Mouse (Mus musculus): ENCODE measurements at regions not wholly inside any gene's neighbourhood (a gene's known extent, or its start where the extent isn't known, plus 50 kb on each side); places are given as distances from the start of the nearest gene placed in this dataset.
"Not testable (repeated sequence)": the region's sequence is repeated elsewhere in the genome, so short reads cannot be mapped to it uniquely, and the experiment has no call there.

DNA sequence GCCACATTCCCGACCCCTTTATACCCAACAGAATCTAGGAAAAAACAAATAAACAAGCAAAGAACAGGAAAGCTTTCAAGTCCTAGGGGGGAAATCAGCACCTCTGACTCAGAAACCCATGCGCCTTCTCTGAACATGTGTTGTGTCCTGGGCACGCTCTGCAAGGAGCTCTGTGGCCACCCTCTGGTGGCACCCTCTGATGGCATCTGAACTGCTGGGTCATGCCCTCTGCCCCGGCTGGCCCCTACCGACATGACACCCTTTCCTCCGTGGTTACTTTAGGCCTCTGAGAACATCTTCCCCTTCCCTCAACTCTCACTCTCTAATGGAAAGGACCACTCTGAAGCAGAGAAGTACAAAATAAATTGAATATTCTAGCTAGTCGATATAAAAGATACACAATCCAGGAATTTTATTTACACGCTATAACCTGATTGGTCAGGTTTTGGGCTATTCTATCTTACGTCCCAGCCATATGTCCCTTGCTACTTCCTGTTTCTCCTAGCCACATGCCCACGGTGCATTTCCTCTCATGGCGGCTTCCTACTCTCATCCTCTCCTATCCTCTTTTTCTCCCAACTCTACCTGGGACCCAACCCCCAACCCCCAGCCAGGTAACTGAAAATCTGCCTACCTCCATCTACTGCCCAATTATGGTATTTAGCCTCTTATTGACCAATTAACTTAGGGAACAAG, 248.5 kb downstream of the Setd4 start:
- ATAC-seq (replicated peaks; ENCODE audit: poor library complexity), result peak; percentile 52; the same call in 1 of the 2 replicates

DNA sequence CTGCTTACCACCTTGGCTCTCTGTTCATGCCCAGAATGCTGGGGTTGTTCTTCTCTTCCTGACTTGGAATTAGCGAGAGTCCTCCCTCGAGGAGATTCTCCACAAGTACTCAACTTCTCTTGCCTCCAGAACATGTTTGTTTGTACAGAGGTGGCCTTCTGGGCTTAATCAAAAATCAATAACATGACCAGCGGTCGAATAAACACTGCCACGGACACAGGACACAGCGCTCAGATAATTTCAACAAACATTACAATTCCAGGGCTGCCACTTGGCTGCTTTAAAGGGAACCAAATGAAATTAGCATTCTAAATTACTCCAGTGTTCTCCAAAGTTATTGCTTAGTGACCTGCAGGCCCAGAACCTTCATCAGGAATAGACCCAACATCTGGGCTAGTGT, 249.9 kb downstream of the Setd4 start:
- ATAC-seq (replicated peaks; ENCODE audit: poor library complexity), result no peak

GRCm38 (mm10) chr16:93344555-93344954, 259.3 kb downstream of the Setd4 start:
- peak; percentile 85 for ATAC-seq (replicated peaks; ENCODE audit: poor library complexity)

DNA sequence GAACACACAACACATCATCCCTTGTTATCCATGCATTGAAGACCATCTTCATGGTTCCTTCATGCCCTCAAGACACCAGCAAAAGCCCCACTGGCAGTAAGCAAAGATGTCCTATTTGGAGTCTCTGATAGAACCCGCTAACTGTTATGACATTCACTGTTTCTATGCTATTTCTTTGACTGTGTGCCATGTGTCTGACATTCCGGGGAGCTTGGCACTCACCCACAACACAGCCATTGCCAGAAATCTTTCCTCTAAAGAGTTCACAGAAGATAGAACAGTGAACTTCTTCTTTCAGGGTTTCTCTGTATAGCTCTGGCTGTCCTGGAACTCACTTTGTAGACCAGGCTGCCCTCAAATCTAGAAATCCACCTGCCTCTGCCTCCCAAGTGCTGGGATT, 261.2 kb downstream of the Setd4 start:
- no peak for ATAC-seq (replicated peaks; ENCODE audit: poor library complexity)

- ATAC-seq (replicated peaks; ENCODE audit: poor library complexity), result no peak
Measured at GRCm38 (mm10) chr16:93341791-93342190, 262.1 kb downstream of the Setd4 start.

- no peak for ATAC-seq (replicated peaks; ENCODE audit: poor library complexity)
Measured at GRCm38 (mm10) chr16:93338806-93339205, 265.1 kb downstream of the Setd4 start.

DNA sequence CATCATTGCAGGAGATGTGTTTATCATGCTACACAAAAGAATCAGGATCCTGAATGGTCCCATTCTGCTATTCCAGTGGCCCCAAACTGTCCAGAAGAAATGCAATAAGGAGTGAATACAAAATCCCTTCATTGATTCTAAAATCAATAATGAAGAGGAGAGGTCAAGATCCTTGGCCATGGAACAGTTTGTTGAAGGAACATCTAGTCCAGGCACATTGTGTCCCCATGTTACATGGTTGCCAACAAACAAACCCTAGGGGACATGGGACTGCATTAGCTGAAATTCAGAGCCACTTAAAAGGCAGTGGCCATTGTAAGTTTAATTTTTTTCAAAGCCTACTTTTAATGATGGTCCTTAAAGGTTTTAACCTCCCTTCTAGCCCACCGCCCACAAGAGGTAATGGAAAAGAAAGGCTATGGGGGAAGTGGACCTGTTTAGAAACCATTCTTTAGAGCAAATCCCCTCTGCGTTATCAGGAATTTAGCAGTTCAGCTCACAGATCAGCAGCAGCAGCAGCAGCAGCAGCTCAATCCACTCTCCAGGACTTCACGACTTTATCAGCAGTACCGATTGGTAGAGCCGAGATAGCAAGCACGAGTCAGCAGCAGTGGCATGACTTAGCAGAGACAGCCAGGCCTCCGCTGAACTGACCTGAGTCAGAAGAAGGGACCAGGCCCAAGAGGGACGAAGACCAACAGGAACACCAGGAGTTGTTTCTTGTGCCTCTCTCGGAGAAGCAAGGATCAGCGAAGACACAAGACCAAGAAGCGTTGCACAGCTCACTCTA, 268.3 kb downstream of the Setd4 start:
- 0 out of 2 replicates have a peak, but pooled peaks have one; percentile 26 for ATAC-seq (replicated peaks; ENCODE audit: poor library complexity)

DNA sequence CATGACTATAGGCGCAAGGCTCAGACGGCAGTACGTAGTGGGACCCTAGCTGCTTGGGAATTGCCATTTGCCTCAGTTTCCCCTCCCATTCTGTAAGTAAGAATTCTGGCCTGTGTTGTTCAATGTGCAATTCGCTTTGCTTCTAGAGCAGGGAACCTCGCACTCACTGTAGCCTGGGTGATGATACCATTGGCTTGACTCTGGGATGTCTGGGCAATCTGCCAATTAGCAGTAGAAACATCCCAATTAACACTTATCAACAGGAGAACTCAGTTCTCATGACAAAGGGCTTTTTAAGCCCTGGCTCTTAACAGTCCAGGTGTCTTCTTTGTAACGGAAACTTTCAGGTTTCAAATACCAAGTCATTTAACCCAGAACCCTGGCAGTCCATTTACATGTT, 270.2 kb downstream of the Setd4 start:
- no peak for ATAC-seq (replicated peaks; ENCODE audit: poor library complexity)

- ATAC-seq (replicated peaks; ENCODE audit: poor library complexity), result no peak
Measured at GRCm38 (mm10) chr16:93328680-93329395, 275.0 kb downstream of the Setd4 start.

DNA sequence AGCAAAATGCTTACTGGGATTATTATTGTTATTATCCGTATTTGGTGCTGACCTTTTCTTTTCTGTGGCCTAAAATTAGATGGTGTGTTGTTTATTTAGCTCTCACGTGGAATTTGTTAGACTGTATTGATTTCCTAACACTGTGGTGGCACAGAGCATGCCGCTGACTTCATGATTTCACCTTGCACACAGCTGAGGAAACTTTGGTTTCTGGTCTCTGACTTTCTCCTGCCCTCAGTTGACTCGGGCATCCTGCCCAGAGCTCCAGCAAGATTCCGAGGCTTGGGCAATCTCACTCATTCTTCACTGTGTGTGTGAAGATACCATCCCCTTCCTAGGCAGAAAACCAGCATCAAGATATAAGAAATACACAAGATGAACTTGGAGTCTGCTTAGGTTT, 279.0 kb downstream of the Setd4 start:
- ATAC-seq (replicated peaks; ENCODE audit: poor library complexity), result no peak

DNA sequence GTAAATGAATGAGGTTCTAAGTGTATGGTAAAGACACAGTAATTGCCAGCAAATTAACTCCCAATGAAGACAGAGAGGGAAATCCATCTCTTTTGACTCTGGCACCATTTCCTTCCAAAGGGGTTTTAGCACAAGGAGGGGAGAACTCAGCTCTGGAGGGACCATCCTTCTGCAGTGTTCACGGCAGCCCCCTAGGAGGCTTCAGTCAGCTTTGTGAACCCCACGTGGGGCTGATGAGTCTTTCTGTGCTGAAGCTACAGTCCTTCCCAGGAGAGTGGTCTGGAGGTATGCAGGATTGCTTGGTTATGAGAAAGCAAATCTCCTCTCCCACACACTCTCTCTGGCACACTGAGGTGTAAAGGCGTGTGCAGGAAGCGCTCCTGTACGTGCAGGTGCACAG, 280.7 kb downstream of the Setd4 start:
- no peak for ATAC-seq (replicated peaks; ENCODE audit: poor library complexity)

DNA sequence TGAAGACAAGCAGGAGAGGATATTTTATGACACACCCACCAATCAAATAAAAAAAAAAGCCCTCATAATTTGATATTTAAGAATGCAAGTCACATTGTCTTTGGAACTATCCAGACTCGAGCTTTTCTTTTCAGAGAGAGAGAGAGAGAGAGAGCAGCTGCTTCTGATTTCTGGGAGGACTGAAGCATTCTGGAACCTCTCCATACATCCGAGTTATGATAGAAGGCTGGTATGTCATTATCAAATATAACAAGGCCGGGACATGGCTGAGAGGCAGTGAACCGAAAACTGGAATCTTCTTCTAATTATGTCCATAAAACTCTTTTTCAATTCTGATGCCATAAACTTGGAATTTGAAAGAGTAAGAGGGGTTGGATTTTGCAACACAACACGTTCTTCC, 284.3 kb downstream of the Setd4 start:
- ATAC-seq (replicated peaks; ENCODE audit: poor library complexity), result no peak

GRCm38 (mm10) chr16:93311644-93312043, 292.2 kb downstream of the Setd4 start:
- ATAC-seq (replicated peaks; ENCODE audit: poor library complexity), result no peak

DNA sequence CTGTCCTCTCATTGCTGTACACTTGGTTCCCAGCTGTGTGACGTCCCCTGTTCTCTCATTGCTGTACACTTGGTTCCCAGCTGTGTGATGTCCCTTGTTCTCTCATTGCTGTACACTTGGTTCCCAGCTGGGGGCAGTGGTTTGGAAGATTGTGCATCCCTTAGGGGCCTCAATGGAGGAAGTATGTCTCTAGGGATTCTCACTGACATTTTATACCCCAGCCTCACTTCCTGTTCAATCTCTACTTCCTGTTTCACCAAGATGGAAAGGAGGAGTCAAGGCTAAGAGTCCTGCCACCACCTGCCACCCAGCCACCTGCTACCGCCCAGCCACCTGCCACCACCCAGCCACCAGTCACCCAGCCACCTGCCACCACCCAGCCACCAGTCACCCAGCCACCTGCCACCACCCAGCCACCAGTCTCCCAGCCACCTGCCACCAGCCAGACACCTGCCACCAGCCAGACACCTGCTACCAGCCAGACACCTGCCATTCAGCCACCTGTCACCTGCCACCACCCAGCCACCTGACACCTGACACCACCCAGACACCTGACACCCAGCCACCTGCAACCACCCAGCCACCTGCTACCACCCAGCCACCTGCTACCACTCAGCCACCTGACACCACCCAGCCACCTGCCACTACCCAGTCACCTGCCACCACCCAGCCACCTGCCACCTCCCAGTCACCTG, 295.1 kb downstream of the Setd4 start:
- peak; percentile 57 for ATAC-seq (replicated peaks; ENCODE audit: poor library complexity)

GRCm38 (mm10) chr16:93306951-93307350, 296.9 kb downstream of the Setd4 start:
- ATAC-seq (replicated peaks; ENCODE audit: poor library complexity), result no peak

- not testable (repeated sequence) for ATAC-seq (replicated peaks; ENCODE audit: poor library complexity)
Measured at GRCm38 (mm10) chr16:93306140-93306539, 297.7 kb downstream of the Setd4 start.

DNA sequence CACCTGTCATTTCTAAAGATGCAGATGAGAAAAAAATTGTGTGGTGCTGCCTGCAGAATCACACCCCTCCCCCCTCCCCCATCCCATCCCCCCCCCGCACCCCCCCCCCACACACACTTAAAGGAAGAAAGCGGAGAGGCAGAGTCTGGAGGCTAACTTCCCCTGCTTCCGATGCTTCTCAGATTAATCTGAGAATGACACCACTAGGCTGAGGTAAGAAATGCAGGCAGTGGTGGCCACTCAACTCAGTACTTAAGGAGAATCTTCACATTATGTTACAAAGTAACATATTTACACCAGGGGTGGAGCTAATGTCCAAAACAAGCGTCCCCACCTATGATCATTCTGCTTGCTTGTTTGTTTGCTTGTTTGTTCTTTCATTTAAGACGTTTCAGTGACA, 309.4 kb downstream of the Setd4 start:
- peak; percentile 48; the same call in 1 of the 2 replicates for ATAC-seq (replicated peaks; ENCODE audit: poor library complexity)

GRCm38 (mm10) chr16:93292965-93293653, 310.8 kb downstream of the Setd4 start:
- peak; percentile 92 for ATAC-seq (replicated peaks; ENCODE audit: poor library complexity)

GRCm38 (mm10) chr16:93292181-93292834, 311.6 kb downstream of the Setd4 start:
- no peak for ATAC-seq (replicated peaks; ENCODE audit: poor library complexity)

DNA sequence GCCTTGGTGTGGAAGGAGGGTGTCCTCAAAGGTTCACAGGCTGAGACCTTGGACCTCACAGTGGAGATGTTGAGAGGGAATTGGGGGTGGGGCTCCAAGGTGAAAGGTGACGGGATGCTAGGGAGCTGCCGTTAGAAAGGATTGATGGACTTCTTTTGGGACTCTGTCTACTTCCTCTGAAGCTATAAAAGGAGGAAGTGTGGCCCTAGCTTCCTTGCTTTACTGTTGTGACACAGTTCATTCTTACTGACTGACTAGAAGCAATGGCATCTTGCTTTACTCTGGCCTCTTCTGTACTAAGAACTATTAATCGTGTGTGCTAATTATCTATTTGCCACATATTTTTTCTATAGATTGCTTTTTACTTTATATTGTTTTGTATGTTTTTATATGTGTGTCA, 315.8 kb downstream of the Setd4 start:
- peak; percentile 75 for ATAC-seq (replicated peaks; ENCODE audit: poor library complexity)

Data from megakaryocyte progenitor cell, adult 5-6 weeks (primary cell).